Mouse (Mus musculus): ENCODE measurements around the gene Zfp644.

Gene Zfp644

DNA sequence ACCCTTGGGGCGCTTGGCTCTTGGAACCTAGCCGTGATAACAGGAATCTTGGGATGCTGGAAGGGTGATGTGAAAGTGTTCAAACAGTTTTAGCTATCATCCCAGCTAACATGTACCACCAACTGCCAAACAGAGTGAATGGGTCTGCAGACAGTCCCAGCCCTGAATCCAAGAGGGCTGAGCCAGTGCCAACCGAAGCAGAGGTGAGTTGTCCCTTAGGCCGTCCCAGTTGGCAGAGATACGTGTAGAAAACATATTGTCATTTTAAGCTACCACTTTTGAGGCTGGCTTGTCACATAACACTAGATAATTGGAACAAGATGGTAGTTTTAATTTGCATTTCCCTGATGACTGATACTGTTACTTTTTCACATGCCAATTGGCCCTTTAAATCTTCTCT lies 106.4 kb downstream of the Zfp644 start:
- DNase-seq = no peak

DNA sequence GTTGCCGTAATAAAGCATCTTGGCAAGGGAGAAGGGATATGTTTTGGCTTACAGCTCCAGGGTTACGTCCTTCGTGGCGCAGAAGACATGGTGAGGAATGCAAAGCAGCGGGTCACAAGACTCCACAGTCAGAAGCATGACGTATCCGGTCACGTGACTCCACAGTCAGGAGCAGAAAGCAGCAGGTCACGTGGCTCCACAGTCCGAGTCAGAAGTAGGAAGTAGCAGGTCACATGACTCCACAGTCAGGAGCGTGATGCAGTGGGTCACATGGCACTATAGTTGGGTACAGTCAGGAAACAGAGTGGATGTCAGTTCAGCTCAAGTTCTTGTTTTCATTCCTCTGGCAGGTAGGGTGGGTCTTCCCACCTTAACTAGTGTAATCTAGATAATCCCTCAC lies 107.4 kb downstream of the Zfp644 start:
- no peak for DNase-seq

GRCm38 (mm10) chr5:106589006-106589405 lies 108.1 kb downstream of the Zfp644 start:
- DNase-seq = no peak

DNA sequence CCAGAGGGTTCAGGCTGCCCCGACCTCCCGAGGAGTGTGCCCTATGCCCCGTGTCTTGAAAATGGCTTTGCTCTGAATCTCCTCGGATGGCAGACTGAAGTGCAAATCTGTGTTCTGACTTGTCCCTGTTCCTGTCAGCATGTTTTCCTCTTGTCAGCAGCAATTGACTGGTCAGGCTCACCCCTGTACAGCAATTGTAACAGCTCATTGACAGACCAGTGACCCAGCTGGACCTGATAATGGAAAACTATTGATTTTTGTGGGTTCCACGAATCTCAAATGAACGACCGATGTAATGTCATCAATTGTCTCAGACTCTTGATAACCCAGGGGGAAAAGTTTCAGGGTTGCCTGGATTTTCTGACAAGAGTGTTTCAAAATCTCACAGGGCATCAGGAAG lies 116.1 kb downstream of the Zfp644 start:
- no peak for DNase-seq

GRCm38 (mm10) chr5:106577237-106577888 lies 119.7 kb downstream of the Zfp644 start:
- DNase-seq = no peak

GRCm38 (mm10) chr5:106575098-106575497 lies 122.0 kb downstream of the Zfp644 start:
- no peak for DNase-seq

DNA sequence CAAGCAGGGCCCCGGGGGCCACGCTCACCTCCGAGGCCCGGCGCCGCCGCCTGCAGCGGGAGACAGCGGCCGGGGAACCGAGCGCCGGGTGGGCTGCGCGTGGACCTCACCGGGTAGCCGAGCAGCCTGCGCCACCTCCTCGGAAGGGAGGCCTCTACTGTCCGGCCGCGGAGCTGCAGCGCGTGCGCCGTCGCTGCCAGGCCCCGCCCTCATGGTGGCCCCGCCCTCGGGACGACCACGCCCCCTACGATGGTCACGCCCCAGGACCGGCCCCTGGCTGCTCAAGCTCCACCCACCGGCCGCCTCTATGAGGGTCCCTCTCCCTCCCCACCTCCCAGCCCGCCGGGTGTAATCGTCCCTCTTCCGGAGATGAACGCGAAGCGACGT lies 122.5 kb downstream of the Zfp644 start:
- DNase-seq = peak; percentile 76 to 80

GRCm38 (mm10) chr5:106573742-106574559 lies 123.1 kb downstream of the Zfp644 start:
- DNase-seq = peak; percentile 4 to 17

Data from thymus, postnatal 36 days (tissue).